In genomic region chr11:62553633-62554032, GRCm38 (mm10) we compare ENCODE assay signal across 7 mouse cellular contexts. TPM values are rescaled to one million over a fixed set of nuclear protein-coding genes. Genes with fewer than 3 reads are reported as not detected.
DNase-seq lines count a peak whose midpoint lies in the region; ATAC-seq lines count a peak whose summit lies in the region.

No protein-coding gene starts in this region.

- H3K9me3 ChIP-seq in megakaryocyte, embryonic 14.5 days: no peaks in the 10 kb centered on the region
- no peaks in the 10 kb centered on the region for H3K9me3 ChIP-seq in forebrain, embryonic 13.5 days (replicated peaks)
- no peaks in the 10 kb centered on the region for H3K9me3 ChIP-seq in limb, embryonic 15.5 days
- H3K9me3 ChIP-seq in stomach, embryonic 15.5 days: no peaks in the 10 kb centered on the region

- ATAC-seq in megakaryocyte, adult 5-6 weeks (ENCODE audit: poor library complexity, severe bottlenecking): no peak
- ATAC-seq in forebrain, embryonic 13.5 days: no peak
- ATAC-seq in limb, embryonic 15.5 days (ENCODE audit: insufficient number of reproducible peaks, low FRiP score, low TSS enrichment, low read depth): no peak
- no peak for ATAC-seq in stomach, embryonic 15.5 days (ENCODE audit: insufficient read depth, low FRiP score, low read depth)

- H3K36me3 ChIP-seq in megakaryocyte, embryonic 14.5 days (replicated peaks; ENCODE audit: low read length): peaks cover 25% of the 10 kb centered on the region
- H3K36me3 ChIP-seq in forebrain, embryonic 13.5 days (ENCODE audit: poor library complexity, severe bottlenecking): peaks cover 29% of the 10 kb centered on the region
- peaks cover 20% of the 10 kb centered on the region; the same call in 1 of the 2 replicates for H3K36me3 ChIP-seq in limb, embryonic 15.5 days
- 0 out of 2 replicates have a peak, but pooled peaks cover 3% of the 10 kb centered on the region for H3K36me3 ChIP-seq in stomach, embryonic 15.5 days

- H3K4me1 ChIP-seq in megakaryocyte, embryonic 14.5 days: peaks cover 50% of the 10 kb centered on the region
- H3K4me1 ChIP-seq in forebrain, embryonic 13.5 days: peaks cover 41% of the 10 kb centered on the region
- peaks cover 26% of the 10 kb centered on the region for H3K4me1 ChIP-seq in limb, embryonic 15.5 days
- peaks cover 21% of the 10 kb centered on the region for H3K4me1 ChIP-seq in stomach, embryonic 15.5 days

- no peaks in the 10 kb centered on the region for H3K27me3 ChIP-seq in megakaryocyte, embryonic 14.5 days (replicated peaks)
- no peaks in the 10 kb centered on the region for H3K27me3 ChIP-seq in forebrain, embryonic 13.5 days
- H3K27me3 ChIP-seq in limb, embryonic 15.5 days: no peaks in the 10 kb centered on the region
- no peaks in the 10 kb centered on the region for H3K27me3 ChIP-seq in stomach, embryonic 15.5 days (replicated peaks)

- WGBS in forebrain, embryonic 13.5 days: 83% methylated on average over 5 of the region's 5 CpGs
- WGBS in limb, embryonic 15.5 days: 78% methylated on average over 5 of the region's 5 CpGs
- 76% methylated on average over 5 of the region's 5 CpGs for WGBS in stomach, embryonic 15.5 days

- H3K4me3 ChIP-seq in megakaryocyte, embryonic 14.5 days (replicated peaks): peak overlapping the region; percentile 90
- H3K4me3 ChIP-seq in forebrain, embryonic 13.5 days: peak overlapping the region; percentile 52
- H3K4me3 ChIP-seq in limb, embryonic 15.5 days: peak overlapping the region; percentile 39
- peak overlapping the region; percentile 44 for H3K4me3 ChIP-seq in stomach, embryonic 15.5 days (replicated peaks)

- H3K9ac ChIP-seq in forebrain, embryonic 13.5 days: peak overlapping the region; percentile 63
- no peak overlapping the region for H3K9ac ChIP-seq in limb, embryonic 15.5 days
- H3K9ac ChIP-seq in stomach, embryonic 15.5 days: no peak overlapping the region

- H3K27ac ChIP-seq in forebrain, embryonic 13.5 days: no peak overlapping the region
- no peak overlapping the region for H3K27ac ChIP-seq in limb, embryonic 15.5 days
- no peak overlapping the region for H3K27ac ChIP-seq in stomach, embryonic 15.5 days

- DNase-seq in cerebellum, postnatal 36 days: no peak
- DNase-seq in thymus, adult 18-20 months: no peak

- H3K4me2 ChIP-seq in forebrain, embryonic 13.5 days: peak overlapping the region; percentile 97
- H3K4me2 ChIP-seq in limb, embryonic 15.5 days: peak overlapping the region; percentile 68
- H3K4me2 ChIP-seq in stomach, embryonic 15.5 days: peak overlapping the region; percentile 86

RNA-seq across cellular contexts. Expression of gene Ubb, which starts 2.7 kb away (rescaled TPM):
- 1,084 and 1,175 TPM in 2 replicates for polyA plus RNA-seq in megakaryocyte, embryonic 14.5 days (2012; ENCODE audit: insufficient read depth, low replicate concordance)
- 1,447 and 1,627 TPM in 2 replicates for total RNA-seq in megakaryocyte, adult 5-6 weeks (2015)
- total RNA-seq in megakaryocyte, adult 5-6 weeks (2017): 835 and 1,053 TPM in 2 replicates
- 4,545 and 4,559 TPM in 2 replicates for polyA plus RNA-seq in forebrain, embryonic 13.5 days (2015; fragmentation: Nextera tagmentation; extraction: Ambion mirVana)
- polyA plus RNA-seq in limb, embryonic 15.5 days (2015; fragmentation: Nextera tagmentation; extraction: Ambion mirVana): 3,280 and 3,478 TPM in 2 replicates
- polyA plus RNA-seq in stomach, embryonic 15.5 days (2015; fragmentation: Nextera tagmentation; extraction: Ambion mirVana): 2,363 and 2,756 TPM in 2 replicates

RNA-seq across cellular contexts. Expression of gene Cenpv, which starts 14.6 kb away (rescaled TPM):
- 10.8 and 13.9 TPM in 2 replicates for polyA plus RNA-seq in megakaryocyte, embryonic 14.5 days (2012; ENCODE audit: insufficient read depth, low replicate concordance)
- 5.2 and 8.7 TPM in 2 replicates for total RNA-seq in megakaryocyte, adult 5-6 weeks (2015)
- total RNA-seq in megakaryocyte, adult 5-6 weeks (2017): 3.1 and 3.9 TPM in 2 replicates
- polyA plus RNA-seq in forebrain, embryonic 13.5 days (2015; fragmentation: Nextera tagmentation; extraction: Ambion mirVana): 74.4 and 78.7 TPM in 2 replicates
- 14.2 and 15.9 TPM in 2 replicates for polyA plus RNA-seq in limb, embryonic 15.5 days (2015; fragmentation: Nextera tagmentation; extraction: Ambion mirVana)
- polyA plus RNA-seq in stomach, embryonic 15.5 days (2015; fragmentation: Nextera tagmentation; extraction: Ambion mirVana): 29.0 and 30.3 TPM in 2 replicates

RNA-seq across cellular contexts. Expression of gene Trpv2, which starts 20.7 kb away (rescaled TPM):
- 11.2 and 11.9 TPM in 2 replicates for polyA plus RNA-seq in megakaryocyte, embryonic 14.5 days (2012; ENCODE audit: insufficient read depth, low replicate concordance)
- 24.9 and 27.9 TPM in 2 replicates for total RNA-seq in megakaryocyte, adult 5-6 weeks (2015)
- 46.6 and 51.1 TPM in 2 replicates for total RNA-seq in megakaryocyte, adult 5-6 weeks (2017)
- polyA plus RNA-seq in forebrain, embryonic 13.5 days (2015; fragmentation: Nextera tagmentation; extraction: Ambion mirVana): 8.2 and 9.1 TPM in 2 replicates
- 4.1 and 5.1 TPM in 2 replicates for polyA plus RNA-seq in limb, embryonic 15.5 days (2015; fragmentation: Nextera tagmentation; extraction: Ambion mirVana)
- polyA plus RNA-seq in stomach, embryonic 15.5 days (2015; fragmentation: Nextera tagmentation; extraction: Ambion mirVana): 13.4 and 14.6 TPM in 2 replicates

Comparison
In these comparisons a context has a peak if more than half of its experiments do, and no peak if none do; other contexts are left out.
1. H3K4me3 ChIP-seq: peak in every context shown above with its lines; median percentile 90 in megakaryocyte, embryonic 14.5 days; 52 in forebrain, embryonic 13.5 days; 44 in stomach, embryonic 15.5 days; 39 in limb, embryonic 15.5 days.